12 mouse cellular contexts compared by ENCODE assay signal in the genomic region with DNA sequence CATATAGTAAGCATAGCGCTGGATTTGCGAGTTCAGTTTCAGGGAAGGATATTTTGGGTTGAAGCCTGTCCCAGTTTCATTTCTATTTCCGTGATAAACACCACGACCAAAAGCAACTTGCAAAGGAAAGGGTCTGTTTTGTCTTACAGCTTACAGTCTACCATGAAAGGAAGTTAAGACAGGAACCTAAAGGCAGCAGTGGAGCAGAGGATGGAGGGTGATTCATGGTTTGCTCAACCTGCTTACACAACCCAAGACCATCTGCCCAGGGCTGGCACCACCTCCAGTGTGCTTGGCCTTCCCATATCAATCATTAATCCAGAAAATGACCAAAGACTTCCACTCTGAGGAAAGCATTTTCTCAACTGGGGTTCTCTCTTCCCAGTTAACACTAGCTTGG.
A peak's percentile ranks its signal among the peaks of the same experiment; 100 is the strongest.
DNase-seq lines count a peak whose midpoint lies in the region; ATAC-seq lines count a peak whose summit lies in the region.
"Had no signal": no experiment of that assay in that cellular context is flagged by ENCODE, and none has a peak within 500 bp of the region (broad histone marks: within the 10 kb centered on the region; RNA-seq: fewer than 3 reads in every experiment).

No protein-coding gene starts in this region.

- DNase-seq in adrenal gland, postnatal 36 days: peak; percentile 15 to 16
- DNase-seq in adrenal gland, postnatal 25 days: no peak
- DNase-seq in B cell, adult 2 months: peak; percentile 16 to 17
- DNase-seq in liver: peak; percentile 30
- no peak for DNase-seq in thymus, adult 18-20 months
- no peak for DNase-seq in testis, postnatal 10 days (ENCODE audit: low spot score)
- DNase-seq: cerebellum, adult 18-20 months; kidney, postnatal 10 days; retina, postnatal 1 day had no signal

- peak; percentile 83 for ATAC-seq in megakaryocyte progenitor cell, adult 5-6 weeks (replicated peaks; ENCODE audit: poor library complexity)
- no peak for ATAC-seq in activated CD4-positive, CD25-positive, alpha-beta regulatory T cell, adult 4 months
- ATAC-seq: hindbrain, embryonic 16.5 days had no signal

Comparison
In these comparisons a context has a peak if more than half of its experiments do, and no peak if none do; other contexts are left out.
1. DNase-seq: peak in adrenal gland, postnatal 36 days (2 of 2), B cell, adult 2 months (2 of 2) and liver (single experiment); none in adrenal gland, postnatal 25 days (single experiment), thymus, adult 18-20 months (0 of 2) and testis, postnatal 10 days (single experiment).